Mouse (Mus musculus): ENCODE data around the gene 4931440F15Rik. TPM values are rescaled to one million over a fixed set of nuclear protein-coding genes. Genes with fewer than 3 reads are reported as not detected.

The 4931440F15Rik gene
- polyA plus RNA-seq, 1 experiment from 2014 or later: 0.13 TPM

DNA sequence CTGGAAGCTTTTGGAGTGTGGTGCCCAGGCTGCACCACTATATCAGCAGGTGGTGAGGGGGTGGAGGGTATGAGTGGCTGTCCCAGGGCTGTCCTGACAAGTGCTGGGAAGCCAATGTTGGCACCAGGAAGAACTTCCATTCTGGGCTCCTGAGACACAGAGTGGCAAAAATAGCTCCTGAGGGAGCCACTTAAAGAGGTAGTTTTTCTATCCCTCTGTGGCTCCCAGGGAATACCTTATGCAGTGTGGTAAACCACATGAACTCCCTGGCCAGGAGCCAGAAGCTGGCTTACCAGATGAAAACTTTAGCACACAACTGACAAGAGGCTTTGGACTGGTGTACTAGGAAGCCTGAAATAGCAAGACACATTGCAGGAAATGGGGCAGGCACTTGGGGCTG is 47.5 kb downstream of the 4931440F15Rik start:
- Histone ChIP-seq H3K4me3 (no peak overlapping the region), H3K9me3 (no peaks in the 10 kb centered on the region), H3K27ac (no peak overlapping the region), H3K9ac (no peak overlapping the region), H3K4me2 (no peak overlapping the region), H3K36me3 (no peaks in the 10 kb centered on the region), H3K4me1 (no peaks in the 10 kb centered on the region), H3K27me3 (no peaks in the 10 kb centered on the region)
- ATAC-seq (ENCODE audit: insufficient number of reproducible peaks, insufficient read depth, low FRiP score, low TSS enrichment, low read depth): no peak

DNA sequence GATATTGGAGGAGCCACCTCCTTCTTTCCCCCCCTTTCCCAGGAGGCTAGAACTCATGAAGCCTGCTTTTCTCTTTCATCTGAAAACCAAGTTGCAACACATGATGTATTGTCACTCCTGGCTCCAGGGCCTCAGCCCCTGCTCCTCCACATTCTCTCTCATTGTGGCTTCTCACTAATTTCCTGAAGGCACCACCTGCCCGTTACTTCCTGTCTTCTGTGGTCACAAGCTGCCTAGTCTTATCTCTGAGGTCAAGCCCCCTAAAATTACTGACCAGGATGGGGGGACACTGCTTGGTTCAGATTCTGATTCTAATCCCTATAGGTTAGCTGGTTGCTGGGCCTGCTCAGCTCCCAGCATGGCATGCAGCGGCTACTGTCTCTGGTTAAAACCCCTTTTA is 50.7 kb downstream of the 4931440F15Rik start:
- WGBS: 49% methylated on average over 2 of the region's 2 CpGs
- Histone ChIP-seq H3K4me3 (no peak overlapping the region), H3K36me3 (no peaks in the 10 kb centered on the region), H3K9ac (no peak overlapping the region), H3K9me3 (no peaks in the 10 kb centered on the region), H3K27me3 (0 out of 2 replicates have a peak, but pooled peaks cover 2% of the 10 kb centered on the region), H3K4me1 (no peaks in the 10 kb centered on the region), H3K27ac (no peak overlapping the region), H3K4me2 (no peak overlapping the region)
- ATAC-seq (ENCODE audit: insufficient number of reproducible peaks, insufficient read depth, low FRiP score, low TSS enrichment, low read depth): no peak

DNA sequence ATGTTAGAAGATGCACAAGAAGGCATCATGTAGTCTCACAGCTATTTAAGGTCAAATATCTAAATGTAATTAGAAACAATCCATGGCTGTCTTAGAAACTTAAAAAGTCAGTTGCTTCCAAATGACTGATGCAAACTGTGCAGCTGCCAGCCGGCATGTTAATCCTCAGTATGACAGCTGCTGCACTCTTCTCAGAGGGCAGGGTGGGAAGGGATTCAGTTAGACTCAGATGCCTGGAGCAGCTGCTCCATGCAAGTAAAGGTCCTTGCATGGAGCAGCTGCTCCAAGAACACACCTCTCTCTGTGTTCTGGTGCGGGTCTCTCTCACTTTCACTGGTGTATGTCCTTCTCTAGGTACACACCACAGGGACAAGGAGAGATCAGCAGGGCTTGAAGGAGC is 51.2 kb downstream of the 4931440F15Rik start:
- ATAC-seq (ENCODE audit: insufficient number of reproducible peaks, insufficient read depth, low FRiP score, low TSS enrichment, low read depth): no peak
- Histone ChIP-seq H3K4me3 (no peak overlapping the region), H3K4me2 (no peak overlapping the region), H3K9ac (no peak overlapping the region), H3K9me3 (no peaks in the 10 kb centered on the region), H3K27ac (no peak overlapping the region), H3K27me3 (0 out of 2 replicates have a peak, but pooled peaks cover 2% of the 10 kb centered on the region), H3K4me1 (no peaks in the 10 kb centered on the region), H3K36me3 (no peaks in the 10 kb centered on the region)
- WGBS: 43% methylated on average over 2 of the region's 2 CpGs

Other genes starting within 250 kb of the 4931440F15Rik start
- 65.8 and 68.3 TPM in 2 replicates for gene Rtn4, start 132.7 kb downstream of the 4931440F15Rik start, polyA plus RNA-seq (2015; fragmentation: Nextera tagmentation; extraction: Ambion mirVana)
- gene Eml6, start 200.4 kb upstream of the 4931440F15Rik start, polyA plus RNA-seq (2015; fragmentation: Nextera tagmentation; extraction: Ambion mirVana): 0.81 and 1.3 TPM in 2 replicates